Mouse (Mus musculus) stomach, embryonic 16.5 days (tissue): ENCODE results near the gene Tnfaip1. TPM values are rescaled to one million over a fixed set of nuclear protein-coding genes. Genes with fewer than 3 reads are reported as not detected.

Experiments used
- polyA plus RNA-seq: library from polyadenylated mRNA; unstranded; fragments of >200 nt; fragmentation: Nextera tagmentation; extraction: Ambion mirVana; gene quantifications from 2 replicates; pipeline ENCODE4 v1.2.1, GENCODE M21; 2015

Tnfaip1 gene
- polyA plus RNA-seq, 1 experiment from 2014 or later, result 76.2 TPM

Other genes starting within 250 kb of the Tnfaip1 start
- 0.17 and 0.54 TPM in 2 replicates for gene BC030499, start 245.5 kb downstream of the Tnfaip1 start, polyA plus RNA-seq
- gene Spag5, start 234.8 kb downstream of the Tnfaip1 start, polyA plus RNA-seq, result 28.9 and 30.7 TPM in 2 replicates
- 25.6 and 37.3 TPM in 2 replicates for gene Aldoc, start 213.4 kb downstream of the Tnfaip1 start, polyA plus RNA-seq
- 67.4 and 80.9 TPM in 2 replicates for gene Pigs, start 207.9 kb downstream of the Tnfaip1 start, polyA plus RNA-seq
- 24.3 and 27.5 TPM in 2 replicates for gene Unc119, start 192.8 kb downstream of the Tnfaip1 start, polyA plus RNA-seq
- 1.6 and 2.7 TPM in 2 replicates for gene Foxn1, start 149.8 kb downstream of the Tnfaip1 start, polyA plus RNA-seq
- gene Slc13a2, start 114.1 kb downstream of the Tnfaip1 start, polyA plus RNA-seq, result 0.25 and 0.56 TPM in 2 replicates
- gene Slc46a1, start 70.6 kb downstream of the Tnfaip1 start, polyA plus RNA-seq, result 12.0 and 15.9 TPM in 2 replicates
- 2.3 and 2.4 TPM in 2 replicates for gene Sarm1, start 38.6 kb downstream of the Tnfaip1 start, polyA plus RNA-seq
- 45.6 and 54.4 TPM in 2 replicates for gene Vtn, start 37.2 kb downstream of the Tnfaip1 start, polyA plus RNA-seq
- 0.13 TPM in 1 of 2 replicates, not detected in the other for gene Sebox, start 32.9 kb downstream of the Tnfaip1 start, polyA plus RNA-seq
- gene Tmem199, start 24.2 kb downstream of the Tnfaip1 start, polyA plus RNA-seq, result 38.9 and 43.1 TPM in 2 replicates
- 131 and 136 TPM in 2 replicates for gene Poldip2, start 24.1 kb downstream of the Tnfaip1 start, polyA plus RNA-seq
- 136 and 157 TPM in 2 replicates for gene Ift20, start within 50 bp of the Tnfaip1 start, polyA plus RNA-seq
- gene Tmem97, start 14.4 kb upstream of the Tnfaip1 start, polyA plus RNA-seq, result 213 and 223 TPM in 2 replicates
- gene Nlk, start 161.0 kb upstream of the Tnfaip1 start, polyA plus RNA-seq, result 9.7 and 10.7 TPM in 2 replicates
- 31.0 and 32.4 TPM in 2 replicates for gene Ccnq, start 215.4 kb upstream of the Tnfaip1 start, polyA plus RNA-seq